Mouse (Mus musculus): ENCODE measurements at regions not wholly inside any gene's neighbourhood (a gene's known extent, or its start where the extent isn't known, plus 50 kb on each side); places are given as distances from the start of the nearest gene placed in this dataset.

DNA sequence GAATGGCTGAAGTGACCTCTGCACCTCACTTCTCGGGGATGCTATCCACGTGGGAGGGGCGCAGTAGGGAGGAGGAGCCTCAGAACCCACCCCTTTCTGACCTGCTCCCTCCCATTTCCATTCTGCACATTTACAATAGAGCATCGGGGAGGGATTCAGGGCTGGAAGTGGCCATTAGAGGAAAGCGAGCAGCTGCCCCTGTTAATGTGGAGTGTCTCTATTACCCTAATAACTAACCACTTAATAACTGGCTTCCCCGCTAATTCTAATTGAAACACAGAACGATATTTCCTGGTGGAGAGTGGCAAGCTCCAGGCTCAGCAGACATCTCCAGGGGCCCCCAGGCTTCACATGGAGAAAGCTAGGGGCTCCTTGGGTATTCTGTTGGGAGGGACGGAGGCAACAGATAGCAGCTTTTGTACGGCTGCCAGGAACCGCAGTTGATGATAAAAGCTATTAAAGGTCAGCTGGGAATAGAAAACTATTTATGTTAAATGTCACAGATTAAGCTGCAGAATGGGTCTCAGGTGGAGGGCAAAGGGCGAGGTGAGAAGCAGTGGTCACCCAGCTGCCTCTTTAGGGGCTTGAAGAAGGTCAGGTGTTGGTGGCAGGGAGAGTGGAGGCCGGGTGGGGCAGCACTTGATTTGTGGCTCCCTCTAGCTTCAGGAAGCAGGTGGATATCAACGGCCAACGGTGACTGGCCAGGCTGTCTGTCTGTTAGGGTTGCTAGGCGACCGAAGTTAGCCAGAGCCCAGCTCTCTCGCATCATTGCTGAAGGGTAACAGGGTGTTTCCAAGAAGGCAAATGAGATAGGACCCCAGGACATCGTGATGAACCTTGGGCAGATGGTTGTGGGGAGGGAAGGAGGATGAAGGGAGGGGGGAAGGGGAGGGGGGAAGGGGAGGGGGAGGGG, 118.4 kb upstream of the Sdk2 start:
- TF ChIP-seq CTCF (IDR thresholded peaks at IDR 0.05; ENCODE audit: insufficient read depth, low read depth, low read length) (no peak), POLR2A (IDR thresholded peaks at IDR 0.05; ENCODE audit: insufficient read depth, low read depth, low read length) (no peak)
